Mouse (Mus musculus): ENCODE results near the gene Cldn6.

GRCm38 (mm10) chr17:23661526-23661925, 17.5 kb upstream of the Cldn6 start:
- peak; percentile 41; the same call in 1 of the 2 replicates for TF ChIP-seq CTCF (IDR thresholded peaks at IDR 0.05; ENCODE audit: borderline replicate concordance, extremely low read depth, insufficient read depth, insufficient read length)
- no peak for TF ChIP-seq POLR2A (IDR thresholded peaks at IDR 0.05; ENCODE audit: borderline replicate concordance, extremely low read depth, insufficient read depth, insufficient read length, poor library complexity, severe bottlenecking)
